Mouse (Mus musculus): ENCODE data around the gene Smpdl3b.
"Not testable (repeated sequence)": the region's sequence is repeated elsewhere in the genome, so short reads cannot be mapped to it uniquely, and the experiment has no call there.

Gene Smpdl3b

GRCm38 (mm10) chr4:132780288-132780687 is 23.2 kb upstream of the Smpdl3b start:
- no peak for DNase-seq (ENCODE audit: low spot score)

GRCm38 (mm10) chr4:132778562-132779201 is 21.6 kb upstream of the Smpdl3b start:
- no peak for DNase-seq (ENCODE audit: low spot score)

GRCm38 (mm10) chr4:132776764-132777163 is 19.7 kb upstream of the Smpdl3b start:
- peak; percentile 74 for DNase-seq (ENCODE audit: low spot score)

GRCm38 (mm10) chr4:132774905-132775304 is 17.9 kb upstream of the Smpdl3b start:
- DNase-seq (ENCODE audit: low spot score): no peak

- no peak for DNase-seq (ENCODE audit: low spot score)
These were observed 14.7 kb upstream of the Smpdl3b start for GRCm38 (mm10) chr4:132771776-132772175.

- DNase-seq (ENCODE audit: low spot score): peak; percentile 100
These were observed 11.1 kb upstream of the Smpdl3b start, which contains the start of gene Rpa2 for GRCm38 (mm10) chr4:132767914-132768876. Gene Rpa2 (plus strand): TSS chr4:132768332.

GRCm38 (mm10) chr4:132763125-132763524 is 6.1 kb upstream of the Smpdl3b start:
- not testable (repeated sequence) for DNase-seq (ENCODE audit: low spot score)

GRCm38 (mm10) chr4:132762602-132763001 is 5.5 kb upstream of the Smpdl3b start:
- no peak for DNase-seq (ENCODE audit: low spot score)

GRCm38 (mm10) chr4:132760296-132760695 is 3.2 kb upstream of the Smpdl3b start:
- no peak for DNase-seq (ENCODE audit: low spot score)

- no peak for DNase-seq (ENCODE audit: low spot score)
These were observed 740 bp upstream of the Smpdl3b start for GRCm38 (mm10) chr4:132757633-132758351.

GRCm38 (mm10) chr4:132752992-132753391 is 4.1 kb downstream of the Smpdl3b start:
- DNase-seq (ENCODE audit: low spot score): no peak

- no peak for DNase-seq (ENCODE audit: low spot score)
These were observed 7.6 kb downstream of the Smpdl3b start for GRCm38 (mm10) chr4:132749258-132749982.

GRCm38 (mm10) chr4:132748778-132749177 is 8.3 kb downstream of the Smpdl3b start:
- no peak for DNase-seq (ENCODE audit: low spot score)

GRCm38 (mm10) chr4:132747664-132748259 is 9.3 kb downstream of the Smpdl3b start:
- no peak for DNase-seq (ENCODE audit: low spot score)

- no peak for DNase-seq (ENCODE audit: low spot score)
These were observed 10.0 kb downstream of the Smpdl3b start for GRCm38 (mm10) chr4:132746911-132747517.

GRCm38 (mm10) chr4:132743992-132744911 is 12.8 kb downstream of the Smpdl3b start:
- DNase-seq (ENCODE audit: low spot score): no peak

GRCm38 (mm10) chr4:132741491-132741890 is 15.6 kb downstream of the Smpdl3b start:
- no peak for DNase-seq (ENCODE audit: low spot score)

GRCm38 (mm10) chr4:132737154-132737553 is 19.9 kb downstream of the Smpdl3b start:
- not testable (repeated sequence) for DNase-seq (ENCODE audit: low spot score)

GRCm38 (mm10) chr4:132735894-132736293 is 21.2 kb downstream of the Smpdl3b start:
- DNase-seq (ENCODE audit: low spot score): no peak

- DNase-seq (ENCODE audit: low spot score): no peak
These were observed 21.7 kb downstream of the Smpdl3b start for GRCm38 (mm10) chr4:132735389-132735788.

Measured in retina, embryonic 14.5 days (tissue).